Mouse (Mus musculus): ENCODE measurements around the gene Fars2.

Gene Fars2

DNA sequence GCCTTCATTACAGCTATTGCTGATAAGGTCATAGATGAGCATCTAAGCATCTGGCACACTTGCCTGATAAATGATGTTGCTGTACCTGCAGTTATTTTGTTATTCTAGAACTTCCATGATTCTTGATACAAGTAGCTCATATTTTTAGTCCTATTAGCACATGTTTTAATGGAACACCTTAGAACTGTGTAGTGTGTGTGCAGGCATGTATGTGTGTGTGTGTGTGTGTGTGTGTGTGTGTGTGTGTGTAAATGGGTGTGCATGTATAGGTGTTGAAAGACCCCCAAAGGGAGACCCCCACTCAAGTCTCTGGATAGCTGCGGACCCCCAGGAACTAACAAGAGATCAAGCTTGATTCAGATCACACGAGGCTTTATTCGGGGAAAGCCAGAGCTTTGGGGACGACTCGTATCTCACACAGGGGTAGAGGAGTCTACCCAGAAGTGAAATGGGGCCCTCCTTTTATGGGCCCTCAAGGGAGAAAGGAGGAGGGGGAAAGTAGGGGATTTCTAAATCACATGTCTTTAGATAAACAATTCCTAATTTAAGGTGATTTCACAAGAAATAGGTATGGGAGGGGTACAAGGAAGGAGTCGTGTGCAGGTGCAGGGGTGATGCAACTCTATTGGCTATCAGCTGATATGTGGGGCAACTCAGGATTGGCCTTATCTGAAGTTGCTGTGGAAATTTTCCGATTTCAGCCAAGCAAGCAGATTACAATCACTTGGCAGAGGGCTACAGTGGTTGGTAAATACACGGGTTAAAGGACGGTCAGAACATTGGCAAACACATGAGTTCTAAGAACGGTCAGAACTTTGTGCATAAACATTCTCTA is 503.5 kb downstream of the Fars2 start:
- no peak for DNase-seq (ENCODE audit: extremely low read depth, insufficient read length, low spot score)

GRCm38 (mm10) chr13:36621333-36621659 is 504.1 kb downstream of the Fars2 start:
- DNase-seq (ENCODE audit: extremely low read depth, insufficient read length, low spot score): no peak

DNA sequence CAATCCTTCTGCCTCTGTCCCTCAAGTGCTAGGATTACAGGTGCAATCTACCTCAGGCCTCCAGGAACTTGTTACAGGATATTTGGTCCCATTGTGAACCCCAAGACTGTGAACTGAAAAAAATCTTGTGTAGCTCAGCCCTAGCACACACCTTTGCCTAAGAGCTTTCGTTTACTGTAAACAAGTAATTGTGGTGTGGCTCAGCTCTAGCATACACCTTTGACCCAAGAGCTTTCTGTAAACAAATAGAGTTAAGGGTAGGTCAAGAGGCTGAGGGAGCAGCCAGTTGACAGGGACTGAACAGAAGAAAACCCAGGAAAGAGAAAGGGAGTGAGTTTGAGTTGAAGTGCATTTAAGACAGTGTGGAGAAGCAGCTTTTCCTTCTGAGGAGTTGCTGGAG is 506.3 kb downstream of the Fars2 start:
- no peak for DNase-seq (ENCODE audit: extremely low read depth, insufficient read length, low spot score)

GRCm38 (mm10) chr13:36629154-36629553 is 511.9 kb downstream of the Fars2 start:
- DNase-seq (ENCODE audit: extremely low read depth, insufficient read length, low spot score): no peak

DNA sequence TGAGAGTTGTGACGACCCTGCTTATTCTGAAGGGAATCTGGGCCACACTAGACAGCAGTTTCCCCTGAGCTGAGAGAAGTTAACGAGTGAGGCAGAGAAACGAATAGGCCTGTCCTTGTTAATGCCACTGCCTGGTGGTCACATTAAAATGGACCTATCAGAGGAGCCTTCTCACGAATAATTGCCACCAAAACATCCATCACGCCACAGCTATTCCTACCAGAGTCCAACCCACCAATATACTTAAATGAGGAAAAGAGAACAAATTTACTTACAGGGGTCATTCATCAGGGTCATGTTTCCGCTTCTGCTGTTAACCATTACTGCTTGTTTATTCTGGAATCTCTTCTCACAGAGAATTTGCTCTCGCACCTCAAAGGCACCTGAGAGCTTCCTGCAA is 531.0 kb downstream of the Fars2 start:
- no peak for DNase-seq (ENCODE audit: extremely low read depth, insufficient read length, low spot score)

GRCm38 (mm10) chr13:36654251-36654650 is 537.0 kb downstream of the Fars2 start:
- no peak for DNase-seq (ENCODE audit: extremely low read depth, insufficient read length, low spot score)

DNA sequence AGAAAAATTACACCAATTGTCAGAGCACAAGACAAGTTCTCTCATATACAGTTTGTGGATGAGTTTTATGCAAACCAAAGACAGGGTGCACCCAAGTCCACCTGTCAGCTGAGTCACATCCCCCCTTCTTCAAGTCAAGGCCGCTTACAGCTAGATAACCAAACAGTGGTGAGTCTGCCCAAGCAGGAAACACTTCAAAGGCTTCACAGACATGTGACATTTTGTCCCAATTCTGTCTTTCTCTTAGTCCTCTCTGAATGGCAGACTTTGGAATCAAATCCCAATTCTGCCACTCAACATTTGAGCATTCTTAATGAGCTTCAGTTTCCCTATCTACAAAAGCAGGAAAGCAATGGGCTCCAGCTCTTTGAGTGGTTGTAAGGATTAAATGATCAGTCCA is 562.1 kb downstream of the Fars2 start:
- no peak for DNase-seq (ENCODE audit: extremely low read depth, insufficient read length, low spot score)

- DNase-seq (ENCODE audit: extremely low read depth, insufficient read length, low spot score): no peak
Observed at GRCm38 (mm10) chr13:36680690-36681355, 563.6 kb downstream of the Fars2 start.

DNA sequence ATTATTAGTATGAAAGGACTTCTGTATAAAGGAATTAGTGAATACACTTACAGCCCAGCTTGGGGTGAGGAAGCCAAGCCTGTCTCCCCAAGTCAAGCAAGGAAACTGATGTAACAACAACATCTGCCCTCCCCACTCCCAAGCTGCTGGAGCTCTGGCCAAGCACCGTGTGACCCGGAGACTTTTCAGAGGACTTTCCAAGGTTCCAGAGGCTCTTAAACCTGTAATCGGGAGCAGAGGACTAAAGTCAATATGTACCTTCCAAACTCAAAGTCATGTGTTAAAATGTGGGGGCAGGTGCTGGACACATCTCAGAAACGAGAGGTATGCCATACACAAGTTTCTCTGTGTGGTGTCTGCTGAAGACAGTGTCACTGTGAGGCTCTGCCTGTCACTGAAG is 566.4 kb downstream of the Fars2 start:
- no peak for DNase-seq (ENCODE audit: extremely low read depth, insufficient read length, low spot score)

DNA sequence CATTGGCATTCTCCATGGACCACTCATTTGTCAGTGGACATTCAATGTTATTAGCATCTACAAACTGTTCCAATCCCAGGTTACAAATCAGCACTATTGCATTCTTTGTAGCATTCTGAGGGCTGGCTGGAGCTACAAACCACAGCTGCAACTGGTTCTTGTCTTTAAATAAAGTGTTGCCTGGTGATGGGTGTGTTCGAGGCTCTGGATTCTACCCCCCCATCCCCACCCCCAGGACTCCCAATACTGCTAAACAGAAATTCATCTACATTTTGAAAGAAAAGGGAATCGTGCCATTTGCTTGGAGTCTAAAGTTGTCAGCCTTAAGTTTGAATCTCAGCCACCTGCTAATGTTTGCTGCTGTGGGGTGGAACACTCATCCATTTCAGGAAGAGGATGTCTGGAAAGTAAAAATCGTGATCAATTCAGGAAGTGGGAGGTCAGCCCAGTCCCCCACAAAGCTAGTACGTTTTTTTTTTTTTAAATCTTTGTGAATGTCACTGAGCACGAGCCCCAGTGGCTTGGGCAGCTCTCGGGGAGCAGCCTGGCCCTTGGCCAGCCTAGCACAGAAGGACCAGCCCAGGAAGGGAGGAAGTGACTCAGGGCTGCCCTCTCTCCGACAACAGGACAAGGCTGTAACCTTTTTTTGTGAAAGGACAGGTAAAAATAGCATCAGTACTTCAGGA is 578.4 kb downstream of the Fars2 start:
- DNase-seq (ENCODE audit: extremely low read depth, insufficient read length, low spot score): peak; percentile 61

DNA sequence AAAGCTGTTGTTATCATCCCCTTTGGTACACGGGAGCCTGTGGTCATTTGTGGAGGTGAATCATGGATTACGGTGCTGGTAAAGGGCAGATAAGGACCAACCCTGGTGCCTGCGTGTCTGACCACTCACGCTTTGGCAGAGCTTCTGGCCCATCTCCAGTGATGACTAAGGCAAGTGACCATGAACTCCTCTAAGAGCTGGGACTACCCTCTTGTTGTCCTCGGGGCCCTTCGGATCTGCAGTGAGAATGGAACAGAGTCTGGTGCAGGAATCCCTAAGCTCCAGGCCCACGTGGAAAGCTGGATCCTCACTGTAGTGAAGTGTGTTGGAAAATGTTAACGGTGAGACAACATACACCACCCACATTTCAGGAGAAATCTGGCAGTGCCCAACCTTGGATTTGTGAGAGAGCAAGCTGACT is 579.1 kb downstream of the Fars2 start:
- DNase-seq (ENCODE audit: extremely low read depth, insufficient read length, low spot score): no peak

- DNase-seq (ENCODE audit: extremely low read depth, insufficient read length, low spot score): no peak
Observed at GRCm38 (mm10) chr13:36707088-36707690, 590.0 kb downstream of the Fars2 start.

DNA sequence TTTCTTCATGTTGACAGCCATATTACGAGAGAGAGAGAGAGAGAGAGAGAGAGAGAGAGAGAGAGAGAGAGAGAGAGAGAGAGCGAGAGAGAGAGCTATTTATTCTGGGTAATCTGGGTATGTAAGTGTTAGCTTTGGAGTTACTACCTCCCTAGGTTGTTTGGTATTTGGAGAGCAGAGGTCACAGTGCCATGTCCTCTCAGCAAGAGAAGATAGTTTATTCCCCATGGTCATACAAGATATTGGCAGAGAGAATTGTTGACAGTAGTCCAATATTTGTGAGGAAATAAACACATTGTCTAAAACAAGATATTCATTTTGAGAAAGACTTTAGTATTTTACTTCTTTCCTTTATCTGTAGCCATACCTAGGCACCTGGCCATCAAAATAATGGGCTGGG is 596.9 kb downstream of the Fars2 start:
- DNase-seq (ENCODE audit: extremely low read depth, insufficient read length, low spot score): no peak

DNA sequence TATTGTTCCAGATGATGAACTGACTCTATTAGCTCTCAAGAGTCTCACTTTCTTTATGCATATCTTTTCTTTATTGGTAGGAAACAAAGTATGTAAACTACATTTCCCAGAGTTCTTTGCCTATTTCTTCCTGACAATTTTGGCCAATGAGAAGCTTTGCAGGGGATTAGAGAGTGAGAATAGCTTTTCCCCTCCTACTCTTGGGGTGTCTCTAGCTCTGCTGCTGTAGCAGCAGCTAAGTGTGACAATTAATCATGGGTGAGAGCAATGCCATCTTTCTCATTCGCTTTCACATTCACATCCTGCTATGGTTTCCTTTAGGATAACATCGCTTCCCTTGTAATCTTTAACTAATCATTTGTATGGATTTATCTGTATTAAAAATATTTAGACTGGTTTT is 599.5 kb downstream of the Fars2 start:
- DNase-seq (ENCODE audit: extremely low read depth, insufficient read length, low spot score): no peak

DNA sequence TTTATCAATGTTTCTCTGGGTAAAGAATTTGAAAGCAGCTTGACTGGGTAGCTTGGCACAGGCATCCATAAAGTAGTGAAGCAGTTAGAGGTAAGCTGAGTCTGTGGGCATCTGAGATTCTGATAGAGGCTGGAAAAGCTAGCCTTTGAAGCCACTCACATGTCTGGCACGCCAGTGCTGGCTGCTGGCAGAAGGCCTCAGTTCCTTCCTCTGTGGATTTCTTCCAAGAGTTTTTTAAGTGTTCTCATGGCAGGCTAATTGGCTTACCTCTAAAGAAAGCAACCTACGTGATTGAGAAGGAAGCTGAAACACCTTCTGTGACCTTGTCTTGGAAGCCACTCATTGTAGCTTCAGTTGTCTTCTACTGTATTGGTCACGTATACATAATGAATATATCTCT is 600.2 kb downstream of the Fars2 start:
- DNase-seq (ENCODE audit: extremely low read depth, insufficient read length, low spot score): no peak

- DNase-seq (ENCODE audit: extremely low read depth, insufficient read length, low spot score): no peak
Observed at GRCm38 (mm10) chr13:36720297-36721017, 603.2 kb downstream of the Fars2 start.

GRCm38 (mm10) chr13:36722309-36722708 is 605.1 kb downstream of the Fars2 start:
- no peak for DNase-seq (ENCODE audit: extremely low read depth, insufficient read length, low spot score)

- DNase-seq (ENCODE audit: extremely low read depth, insufficient read length, low spot score): no peak
Observed at GRCm38 (mm10) chr13:36723726-36724300, 606.6 kb downstream of the Fars2 start.

- DNase-seq (ENCODE audit: extremely low read depth, insufficient read length, low spot score): no peak
Observed at GRCm38 (mm10) chr13:36724533-36725470, 607.6 kb downstream of the Fars2 start.
